Comparison of ENCODE assay signal across 28 mouse cellular contexts in genomic region chr7:35157512-35157911, GRCm38 (mm10). TPM values are rescaled to one million over a fixed set of nuclear protein-coding genes. Genes with fewer than 3 reads are reported as not detected.
DNase-seq lines count a peak whose midpoint lies in the region; ATAC-seq and TF ChIP-seq lines count a peak whose summit lies in the region.
"Had no signal": no experiment of that assay in that cellular context is flagged by ENCODE, and none has a peak within 500 bp of the region (broad histone marks: within the 10 kb centered on the region; RNA-seq: fewer than 3 reads in every experiment).

No protein-coding gene starts in this region.

- H3K27me3 ChIP-seq in testis, adult 2 months (ENCODE audit: control insufficient read depth, insufficient read depth, low read length) = no peaks in the 10 kb centered on the region
- H3K27me3 ChIP-seq: forebrain, embryonic 15.5 days had no signal

- no peak for DNase-seq in testis, postnatal 14 days (ENCODE audit: low spot score)
- no peak for DNase-seq in kidney, postnatal 14 days
- no peak for DNase-seq in yolk sac, embryonic 10.5 days (ENCODE audit: low spot score)
- DNase-seq: adrenal gland, postnatal 10 days; adrenal gland, postnatal 36 days; cerebellum, adult 2 months; cerebellum, adult 9-11 months; cerebellum, postnatal 25 days; embryo, embryonic 11 days; gastrocnemius, postnatal 10 days; gastrocnemius, postnatal 36 days; heart, postnatal 14 days; heart, postnatal 4 days had no signal

- peak overlapping the region; percentile 4 for H3K4me3 ChIP-seq in testis, adult 2 months (ENCODE audit: control insufficient read depth, low read depth, low read length)
- H3K4me3 ChIP-seq: embryonic facial prominence, embryonic 10.5 days; embryonic facial prominence, embryonic 13.5 days; erythroblast, embryonic 14.5 days; forebrain, embryonic 12.5 days; forebrain, embryonic 15.5 days; heart, embryonic 10.5 days; heart, embryonic 13.5 days had no signal

- H3K4me1 ChIP-seq in testis, adult 2 months (ENCODE audit: control insufficient read depth, insufficient read depth, low read length) = no peaks in the 10 kb centered on the region; the same call in 1 of the 2 replicates
- H3K4me1 ChIP-seq: forebrain, embryonic 12.5 days; forebrain, embryonic 15.5 days had no signal

- peak; percentile 21; the same call in 1 of the 2 replicates for ATAC-seq in common myeloid progenitor, adult 5-6 weeks (replicated peaks; ENCODE audit: low read depth, poor library complexity, severe bottlenecking)
- ATAC-seq in megakaryocyte progenitor cell, adult 5-6 weeks (replicated peaks; ENCODE audit: poor library complexity) = peak; percentile 53
- ATAC-seq: activated CD4-positive, CD25-positive, alpha-beta regulatory T cell, adult 4 months; forebrain, embryonic 15.5 days; hindbrain, postnatal 0 days; inflammation-experienced regulatory T-cells, adult 6 months had no signal

- no peak overlapping the region for H3K27ac ChIP-seq in testis, adult 2 months (ENCODE audit: control insufficient read depth, insufficient read depth, low read depth, low read length)
- H3K27ac ChIP-seq: embryonic facial prominence, embryonic 10.5 days; embryonic facial prominence, embryonic 13.5 days; forebrain, embryonic 12.5 days; forebrain, embryonic 15.5 days; heart, embryonic 10.5 days; heart, embryonic 13.5 days; hindbrain, embryonic 14.5 days; hindbrain, postnatal 0 days had no signal

- H3K36me3 ChIP-seq in testis, adult 2 months (ENCODE audit: control insufficient read depth, insufficient read depth, low read length) = no peaks in the 10 kb centered on the region
- H3K36me3 ChIP-seq: embryonic facial prominence, embryonic 10.5 days; embryonic facial prominence, embryonic 13.5 days; forebrain, embryonic 12.5 days; forebrain, embryonic 15.5 days; heart, embryonic 10.5 days; heart, embryonic 13.5 days had no signal

- TF ChIP-seq CTCF in testis, adult 2 months (IDR thresholded peaks at IDR 0.05; ENCODE audit: control insufficient read depth, insufficient read depth, insufficient replicate concordance, low read depth, low read length) = no peak

- TF ChIP-seq POLR2A in testis, adult 2 months (IDR thresholded peaks at IDR 0.05; ENCODE audit: control insufficient read depth, low read depth, low read length) = no peak

RNA-seq across cellular contexts. Expression of gene Slc7a10, which starts 28.7 kb away (rescaled TPM):
- polyA plus RNA-seq in testis, adult 2 months (2012; rRNA removed) = 0.61 and 0.64 TPM in 2 replicates
- not detected in 2 replicates for total RNA-seq in common myeloid progenitor, adult 5-6 weeks (2017)
- not detected in 2 replicates for total RNA-seq in megakaryocyte progenitor cell, adult 5-6 weeks (2015)
- total RNA-seq in megakaryocyte progenitor cell, adult 5-6 weeks (2017) = not detected in 2 replicates
- total RNA-seq: ES-E14 had no signal
- polyA plus RNA-seq: erythroblast, embryonic 14.5 days had no signal

RNA-seq across cellular contexts. Expression of gene Cebpa, which starts 38.4 kb away (rescaled TPM):
- polyA plus RNA-seq in testis, adult 2 months (2012; rRNA removed) = 1.7 and 2.6 TPM in 2 replicates
- total RNA-seq in common myeloid progenitor, adult 5-6 weeks (2017) = 14.3 and 19.7 TPM in 2 replicates
- total RNA-seq in megakaryocyte progenitor cell, adult 5-6 weeks (2015) = 70.5 and 75.2 TPM in 2 replicates
- 27.2 and 29.0 TPM in 2 replicates for total RNA-seq in megakaryocyte progenitor cell, adult 5-6 weeks (2017)

RNA-seq across cellular contexts. Expression of gene Lrp3, which starts 57.8 kb away (rescaled TPM):
- 0.67 and 0.70 TPM in 2 replicates for polyA plus RNA-seq in testis, adult 2 months (2012; rRNA removed)
- total RNA-seq in common myeloid progenitor, adult 5-6 weeks (2017) = 0.14 TPM in 1 of 2 replicates, not detected in the other
- not detected in 2 replicates for total RNA-seq in megakaryocyte progenitor cell, adult 5-6 weeks (2015)
- total RNA-seq in megakaryocyte progenitor cell, adult 5-6 weeks (2017) = not detected in 2 replicates
